Mouse (Mus musculus): Measurements from ENCODE around the gene Sh3bp2. TPM values are rescaled to one million over a fixed set of nuclear protein-coding genes. Genes with fewer than 3 reads are reported as not detected.

Gene Sh3bp2
- polyA plus RNA-seq, 1 experiment from 2014 or later = 15.8 TPM

DNA sequence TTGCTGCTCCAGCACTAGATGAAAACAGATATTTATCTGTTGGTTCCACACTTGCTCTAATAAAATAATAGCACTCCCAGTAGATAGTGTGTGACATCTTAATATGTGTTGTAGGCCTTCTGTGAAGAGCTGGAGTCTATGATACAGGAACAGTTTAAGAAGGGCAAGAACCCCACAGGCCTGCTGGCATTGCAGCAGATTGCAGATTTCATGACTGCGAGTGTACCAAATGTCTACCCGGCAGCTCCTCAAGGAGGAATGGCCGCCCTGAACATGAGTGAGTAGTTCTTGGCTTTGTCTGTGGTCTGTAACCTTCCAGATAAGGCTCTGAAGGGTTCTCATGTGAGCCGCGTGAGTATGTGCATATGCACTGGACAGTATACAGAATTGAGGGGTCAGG lies 78.9 kb downstream of the Sh3bp2 start:
- H3K9me3 ChIP-seq = no peaks in the 10 kb centered on the region
- no peak overlapping the region for H3K27ac ChIP-seq
- H3K4me1 ChIP-seq = no peaks in the 10 kb centered on the region
- H3K4me2 ChIP-seq (replicated peaks) = no peak overlapping the region
- WGBS = 96% methylated on average over 5 of the region's 5 CpGs
- no peak overlapping the region for H3K4me3 ChIP-seq
- H3K27me3 ChIP-seq (replicated peaks) = no peaks in the 10 kb centered on the region
- no peak overlapping the region for H3K9ac ChIP-seq
- no peak for ATAC-seq (ENCODE audit: low FRiP score, low read depth)
- H3K36me3 ChIP-seq = peaks cover 29% of the 10 kb centered on the region

DNA sequence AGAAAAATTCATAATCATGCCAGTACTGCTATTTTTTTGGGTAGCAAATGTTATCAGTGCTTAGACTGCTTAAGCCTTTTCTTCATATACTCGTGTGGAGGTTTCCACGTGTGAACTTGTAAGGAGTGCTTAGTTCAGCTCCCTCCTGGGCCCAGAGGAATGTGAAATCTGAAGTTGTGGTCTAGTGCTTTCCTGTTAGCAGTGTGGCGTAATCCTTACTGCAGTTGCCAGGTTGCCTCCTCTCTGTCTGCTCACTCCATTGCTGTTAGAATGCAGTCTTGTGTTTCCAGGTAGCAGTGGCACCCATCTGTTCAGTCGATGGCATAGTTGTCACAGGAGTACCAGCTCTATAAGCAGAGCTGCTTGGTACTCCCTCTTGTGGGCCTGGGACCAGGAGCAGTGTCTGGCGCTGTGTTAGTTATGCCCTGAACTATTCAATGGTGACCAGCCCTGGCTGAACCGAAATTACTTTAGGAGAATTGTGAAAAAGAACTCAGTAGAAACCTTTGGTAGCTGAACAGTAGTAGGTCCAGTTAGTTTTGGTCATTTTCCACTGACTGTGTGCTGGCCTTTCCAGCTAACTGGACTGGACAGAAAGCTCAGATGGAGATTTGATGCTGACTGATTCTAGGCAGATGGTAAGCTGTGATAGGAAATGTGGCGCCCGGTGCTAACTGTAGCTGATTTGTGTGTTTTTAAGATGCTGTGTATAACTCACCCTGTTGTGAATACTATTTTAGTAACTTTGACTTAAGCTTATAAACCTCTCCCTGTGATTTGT lies 81.7 kb downstream of the Sh3bp2 start:
- no peak overlapping the region for H3K9ac ChIP-seq
- H3K4me1 ChIP-seq = no peaks in the 10 kb centered on the region
- no peak overlapping the region for H3K27ac ChIP-seq
- ATAC-seq (ENCODE audit: low FRiP score, low read depth) = no peak
- 89% methylated on average over 8 of the region's 8 CpGs for WGBS
- H3K27me3 ChIP-seq (replicated peaks) = no peaks in the 10 kb centered on the region
- no peak overlapping the region for H3K4me3 ChIP-seq
- H3K36me3 ChIP-seq = peaks cover 49% of the 10 kb centered on the region
- no peaks in the 10 kb centered on the region for H3K9me3 ChIP-seq
- no peak overlapping the region for H3K4me2 ChIP-seq (replicated peaks)

DNA sequence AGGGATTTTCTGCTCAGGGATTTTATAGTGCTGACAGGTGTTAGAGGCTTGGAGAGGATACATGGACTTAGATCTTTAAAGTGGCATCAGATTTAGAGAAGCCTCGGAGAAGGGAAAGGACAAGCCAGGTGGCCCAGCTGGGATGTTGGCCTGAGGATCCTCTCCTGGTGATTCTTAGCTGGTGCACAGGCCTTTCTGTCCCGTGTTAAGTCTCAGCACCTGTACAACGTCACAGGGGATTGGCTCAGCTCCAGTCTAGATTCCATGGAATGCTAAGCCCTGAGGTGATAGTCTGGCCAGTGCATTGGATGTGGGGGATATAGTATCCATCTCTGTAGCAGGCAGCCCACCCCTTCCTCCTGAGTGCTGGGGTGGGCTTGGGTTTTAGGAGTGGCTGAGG lies 82.6 kb downstream of the Sh3bp2 start:
- 83% methylated on average over 3 of the region's 3 CpGs for WGBS
- no peaks in the 10 kb centered on the region for H3K4me1 ChIP-seq
- no peak overlapping the region for H3K4me3 ChIP-seq
- ATAC-seq (ENCODE audit: low FRiP score, low read depth) = no peak
- H3K36me3 ChIP-seq = peaks cover 49% of the 10 kb centered on the region
- H3K9ac ChIP-seq = no peak overlapping the region
- no peak overlapping the region for H3K27ac ChIP-seq
- H3K27me3 ChIP-seq (replicated peaks) = no peaks in the 10 kb centered on the region
- no peaks in the 10 kb centered on the region for H3K9me3 ChIP-seq
- H3K4me2 ChIP-seq (replicated peaks) = no peak overlapping the region

DNA sequence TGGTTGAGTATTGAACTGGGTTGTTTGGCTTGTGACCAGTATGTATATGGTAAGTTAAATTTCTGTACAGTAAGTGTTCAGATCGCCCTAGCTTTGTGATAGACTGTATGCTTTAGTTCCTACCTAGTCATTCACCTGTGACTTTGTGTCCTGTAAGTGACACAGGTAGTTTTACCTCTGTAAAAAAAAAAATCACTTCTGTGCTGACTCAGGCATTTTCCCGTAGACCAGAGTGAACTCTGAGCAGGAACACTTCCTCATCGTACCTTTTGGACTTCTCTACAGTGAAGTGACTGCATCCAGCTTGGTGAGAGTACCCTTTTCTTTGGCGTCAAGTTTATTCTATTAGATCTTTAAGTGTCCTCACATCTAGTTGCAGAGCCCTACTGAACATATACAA lies 84.3 kb downstream of the Sh3bp2 start:
- H3K9ac ChIP-seq = no peak overlapping the region
- H3K9me3 ChIP-seq = no peaks in the 10 kb centered on the region
- H3K4me3 ChIP-seq = no peak overlapping the region
- no peaks in the 10 kb centered on the region for H3K4me1 ChIP-seq
- no peak overlapping the region for H3K27ac ChIP-seq
- no peak overlapping the region for H3K4me2 ChIP-seq (replicated peaks)
- H3K27me3 ChIP-seq (replicated peaks) = no peaks in the 10 kb centered on the region
- H3K36me3 ChIP-seq = peaks cover 64% of the 10 kb centered on the region
- 93% methylated on average over 4 of the region's 4 CpGs for WGBS
- no peak for ATAC-seq (ENCODE audit: low FRiP score, low read depth)

Small RNA genes within 50 kb of the gene (microRNA-seq; reads per million reads assigned to microRNA genes)
- gene Mir7036b = 0.66 reads per million

Other genes starting within 250 kb of the Sh3bp2 start
- 4.5 and 5.2 TPM in 2 replicates for gene Zfyve28, start 237.4 kb upstream of the Sh3bp2 start, polyA plus RNA-seq (2016; fragmentation: Nextera tagmentation; extraction: Ambion mirVana)
- gene Cfap99, start 237.2 kb upstream of the Sh3bp2 start, polyA plus RNA-seq (2016; fragmentation: Nextera tagmentation; extraction: Ambion mirVana) = not detected in 2 replicates
- 159 TPM in 2 replicates for gene Rnf4, start 189.5 kb upstream of the Sh3bp2 start, polyA plus RNA-seq (2016; fragmentation: Nextera tagmentation; extraction: Ambion mirVana)
- 14.1 and 17.0 TPM in 2 replicates for gene Fam193a, start 155.9 kb upstream of the Sh3bp2 start, polyA plus RNA-seq (2016; fragmentation: Nextera tagmentation; extraction: Ambion mirVana)
- gene Tnip2, start 11.8 kb upstream of the Sh3bp2 start, polyA plus RNA-seq (2016; fragmentation: Nextera tagmentation; extraction: Ambion mirVana) = 8.5 and 9.3 TPM in 2 replicates
- 200 and 218 TPM in 2 replicates for gene Add1, start 47.8 kb downstream of the Sh3bp2 start, polyA plus RNA-seq (2016; fragmentation: Nextera tagmentation; extraction: Ambion mirVana)
- 69.2 and 94.9 TPM in 2 replicates for gene Mfsd10, start 111.4 kb downstream of the Sh3bp2 start, polyA plus RNA-seq (2016; fragmentation: Nextera tagmentation; extraction: Ambion mirVana)
- 23.4 and 25.3 TPM in 2 replicates for gene Nop14, start 134.3 kb downstream of the Sh3bp2 start, polyA plus RNA-seq (2016; fragmentation: Nextera tagmentation; extraction: Ambion mirVana)
- 1.6 and 1.7 TPM in 2 replicates for gene Grk4, start 134.5 kb downstream of the Sh3bp2 start, polyA plus RNA-seq (2016; fragmentation: Nextera tagmentation; extraction: Ambion mirVana)
- gene Htt, start 235.9 kb downstream of the Sh3bp2 start, polyA plus RNA-seq (2016; fragmentation: Nextera tagmentation; extraction: Ambion mirVana) = 16.8 and 18.1 TPM in 2 replicates

Measured in neural tube, embryonic 12.5 days (tissue).